Comparison of ENCODE assay signal across 8 mouse cellular contexts in genomic region chr8:84197141-84197921, GRCm38 (mm10). TPM values are rescaled to one million over a fixed set of nuclear protein-coding genes. Genes with fewer than 3 reads are reported as not detected.
A peak's percentile ranks its signal among the peaks of the same experiment; 100 is the strongest.
DNase-seq lines count a peak whose midpoint lies in the region; ATAC-seq and TF ChIP-seq lines count a peak whose summit lies in the region.

No protein-coding gene starts in this region.

- TF ChIP-seq EP300 in ES-Bruce4 (IDR thresholded peaks at IDR 0.05; ENCODE audit: insufficient read depth, low read depth, low read length), result 0 out of 2 replicates have a peak, but pooled peaks have one; percentile 6

- H3K9me3 ChIP-seq in ES-Bruce4 (replicated peaks; ENCODE audit: control insufficient read depth, insufficient read depth, low read length, poor library complexity, severe bottlenecking), result no peaks in the 10 kb centered on the region
- no peaks in the 10 kb centered on the region for H3K9me3 ChIP-seq in hindbrain, embryonic 11.5 days (ENCODE audit: control insufficient read depth, low read length)

- no peak for TF ChIP-seq CTCF in ES-Bruce4 (IDR thresholded peaks at IDR 0.05; ENCODE audit: low read depth, low read length)
- TF ChIP-seq CTCF in bone marrow, adult 2 months (IDR thresholded peaks at IDR 0.05; ENCODE audit: control insufficient read depth, insufficient read depth, low read length), result no peak

- peak overlapping the region; percentile 63 for H3K4me2 ChIP-seq in hindbrain, embryonic 11.5 days (replicated peaks; ENCODE audit: low read depth, low read length)

- H3K27me3 ChIP-seq in ES-Bruce4 (ENCODE audit: control insufficient read depth, insufficient read depth, low read length, poor library complexity, severe bottlenecking), result no peaks in the 10 kb centered on the region
- peaks cover 6% of the 10 kb centered on the region; the same call in 1 of the 2 replicates for H3K27me3 ChIP-seq in hindbrain, embryonic 11.5 days (ENCODE audit: control insufficient read depth, insufficient read depth, low read length)

- no peaks in the 10 kb centered on the region for H3K36me3 ChIP-seq in ES-Bruce4 (ENCODE audit: control insufficient read depth, insufficient read depth, low read length, poor library complexity, severe bottlenecking)
- H3K36me3 ChIP-seq in hindbrain, embryonic 11.5 days (ENCODE audit: control insufficient read depth, insufficient read depth, low read length), result no peaks in the 10 kb centered on the region

- H3K9ac ChIP-seq in ES-Bruce4 (ENCODE audit: low read depth, poor library complexity, severe bottlenecking), result peak overlapping the region; percentile 47
- peak overlapping the region; percentile 12 for H3K9ac ChIP-seq in hindbrain, embryonic 11.5 days (ENCODE audit: low read depth, low read length)

- WGBS in bone marrow, adult 2 months, result 4% methylated on average over 43 of the region's 43 CpGs
- WGBS in hindbrain, embryonic 11.5 days, result 3% methylated on average over 43 of the region's 43 CpGs

- H3K4me1 ChIP-seq in ES-Bruce4 (ENCODE audit: control insufficient read depth, insufficient read depth, low read length), result peaks cover 2% of the 10 kb centered on the region
- H3K4me1 ChIP-seq in bone marrow, adult 2 months (ENCODE audit: control insufficient read depth, insufficient read depth, low read length), result peaks cover 6% of the 10 kb centered on the region
- H3K4me1 ChIP-seq in hindbrain, embryonic 11.5 days (replicated peaks; ENCODE audit: control insufficient read depth, insufficient read depth, low read length), result peaks cover 24% of the 10 kb centered on the region

- peak overlapping the region; percentile 65 for H3K4me3 ChIP-seq in ES-Bruce4 (ENCODE audit: low read depth, low read length)
- H3K4me3 ChIP-seq in bone marrow, adult 2 months (replicated peaks; ENCODE audit: control insufficient read depth, low read depth, low read length), result peak overlapping the region; percentile 47
- H3K4me3 ChIP-seq in hindbrain, embryonic 11.5 days (ENCODE audit: low read depth, low read length), result peak overlapping the region; percentile 34

- peak; percentile 41 for ATAC-seq in hindbrain, embryonic 11.5 days (ENCODE audit: low FRiP score)

- peak overlapping the region; percentile 70 for H3K27ac ChIP-seq in ES-Bruce4 (ENCODE audit: insufficient read depth, low read length)
- peak overlapping the region; percentile 64 for H3K27ac ChIP-seq in bone marrow, adult 2 months (ENCODE audit: control insufficient read depth, insufficient read depth, low read depth, low read length, poor library complexity)
- H3K27ac ChIP-seq in hindbrain, embryonic 11.5 days (ENCODE audit: low read depth, low read length), result peak overlapping the region; percentile 88

- peak; percentile 68 for DNase-seq in frontal cortex, postnatal 14 days (ENCODE audit: low spot score in 2 of 2)
- peak; percentile 97 for DNase-seq in hindbrain, embryonic 11.5 days (ENCODE audit: low spot score)
- peak; percentile 65 to 70 for DNase-seq in layer of hippocampus, postnatal 25 days (ENCODE audit: extremely low spot score in 1 of 2, low spot score in 1 of 2)
- DNase-seq in lung, postnatal 36 days, result peak; percentile 93
- peak; percentile 85 for DNase-seq in ovary, postnatal 36 days (ENCODE audit: low spot score)
- peak; percentile 67 for DNase-seq in urinary bladder, adult 2 months (ENCODE audit: low spot score)

- no peak for TF ChIP-seq POLR2A in ES-Bruce4 (IDR thresholded peaks at IDR 0.05; ENCODE audit: insufficient read depth, low read length)
- TF ChIP-seq POLR2A in bone marrow, adult 2 months (IDR thresholded peaks at IDR 0.05; ENCODE audit: borderline replicate concordance, control insufficient read depth, low read depth, low read length), result peak; percentile 35; the same call in 1 of the 2 replicates

RNA-seq across cellular contexts. Expression of gene Nanos3, which starts 12.3 kb away (rescaled TPM):
- 3.0 and 4.3 TPM in 2 replicates for polyA plus RNA-seq in ES-Bruce4 (2011; ENCODE audit: insufficient read depth, insufficient read length, low read depth, missing spikeins)
- polyA plus RNA-seq in bone marrow, adult 2 months (2011; ENCODE audit: insufficient read depth, insufficient read length, low replicate concordance, missing spikeins), result 3.0 TPM in 1 of 2 replicates, not detected in the other
- 4.5 and 5.6 TPM in 2 replicates for polyA plus RNA-seq in hindbrain, embryonic 11.5 days (2014; fragmentation: Nextera tagmentation; extraction: Ambion mirVana)
- 1 to 10 TPM; 2.6 to 3.0 TPM for total RNA-seq in layer of hippocampus, postnatal 25 days (2021)
- polyA plus RNA-seq in urinary bladder, adult 2 months (2012; rRNA removed), result 0.13 TPM in 1 of 2 replicates, not detected in the other

RNA-seq across cellular contexts. Expression of gene Zswim4, which starts 39.5 kb away (rescaled TPM):
- polyA plus RNA-seq in ES-Bruce4 (2011; ENCODE audit: insufficient read depth, insufficient read length, low read depth, missing spikeins), result 14.8 and 15.4 TPM in 2 replicates
- polyA plus RNA-seq in bone marrow, adult 2 months (2011; ENCODE audit: insufficient read depth, insufficient read length, low replicate concordance, missing spikeins), result 2.0 and 4.0 TPM in 2 replicates
- 22.5 and 26.1 TPM in 2 replicates for polyA plus RNA-seq in hindbrain, embryonic 11.5 days (2014; fragmentation: Nextera tagmentation; extraction: Ambion mirVana)
- 10 to 100 TPM; 16.5 to 20.4 TPM for total RNA-seq in layer of hippocampus, postnatal 25 days (2021)
- 8.6 and 9.2 TPM in 2 replicates for polyA plus RNA-seq in urinary bladder, adult 2 months (2012; rRNA removed)

RNA-seq across cellular contexts. Expression of gene 4930432K21Rik, which starts 49.5 kb away (rescaled TPM):
- polyA plus RNA-seq in ES-Bruce4 (2011; ENCODE audit: insufficient read depth, insufficient read length, low read depth, missing spikeins), result 3.8 and 4.7 TPM in 2 replicates
- polyA plus RNA-seq in bone marrow, adult 2 months (2011; ENCODE audit: insufficient read depth, insufficient read length, low replicate concordance, missing spikeins), result not detected in 2 replicates
- polyA plus RNA-seq in hindbrain, embryonic 11.5 days (2014; fragmentation: Nextera tagmentation; extraction: Ambion mirVana), result 0.57 and 0.88 TPM in 2 replicates
- total RNA-seq in layer of hippocampus, postnatal 25 days (2021), result 1 to 10 TPM; 1.4 to 2.1 TPM
- polyA plus RNA-seq in urinary bladder, adult 2 months (2012; rRNA removed), result 0.62 and 0.74 TPM in 2 replicates

RNA-seq across cellular contexts. Expression of gene Cc2d1a, which starts 49.6 kb away (rescaled TPM):
- polyA plus RNA-seq in ES-Bruce4 (2011; ENCODE audit: insufficient read depth, insufficient read length, low read depth, missing spikeins), result 18.0 and 27.2 TPM in 2 replicates
- polyA plus RNA-seq in bone marrow, adult 2 months (2011; ENCODE audit: insufficient read depth, insufficient read length, low replicate concordance, missing spikeins), result 10.9 and 18.5 TPM in 2 replicates
- polyA plus RNA-seq in hindbrain, embryonic 11.5 days (2014; fragmentation: Nextera tagmentation; extraction: Ambion mirVana), result 8.5 and 8.8 TPM in 2 replicates
- total RNA-seq in layer of hippocampus, postnatal 25 days (2021), result 10 to 100 TPM; 52.6 to 54.0 TPM
- 18.5 and 22.3 TPM in 2 replicates for polyA plus RNA-seq in urinary bladder, adult 2 months (2012; rRNA removed)

RNA-seq across cellular contexts. Expression of gene D8Ertd738e, which starts 52.2 kb away (rescaled TPM):
- polyA plus RNA-seq in ES-Bruce4 (2011; ENCODE audit: insufficient read depth, insufficient read length, low read depth, missing spikeins), result 90.6 and 92.0 TPM in 2 replicates
- polyA plus RNA-seq in bone marrow, adult 2 months (2011; ENCODE audit: insufficient read depth, insufficient read length, low replicate concordance, missing spikeins), result 101 and 196 TPM in 2 replicates
- polyA plus RNA-seq in hindbrain, embryonic 11.5 days (2014; fragmentation: Nextera tagmentation; extraction: Ambion mirVana), result 298 and 313 TPM in 2 replicates
- 100 to 1,000 TPM; 140 to 152 TPM for total RNA-seq in layer of hippocampus, postnatal 25 days (2021)
- 183 and 196 TPM in 2 replicates for polyA plus RNA-seq in urinary bladder, adult 2 months (2012; rRNA removed)

Comparison
In these comparisons a context has a peak if more than half of its experiments do, and no peak if none do; other contexts are left out.
1. Peak in every context shown above with its lines: DNase-seq, ATAC-seq, H3K4me3 ChIP-seq and H3K27ac ChIP-seq.